Mouse (Mus musculus) forebrain, postnatal 0 days (tissue): ENCODE measurements around the gene Atxn1. TPM values are rescaled to one million over a fixed set of nuclear protein-coding genes. Genes with fewer than 3 reads are reported as not detected.

Experiments used
- ATAC-seq: fragments of 200-750 bp; cut with Nextera tagmentation; 2 replicates; pipeline ENCODE4 v1.8.0; 2017; ENCODE audit warnings: mild to moderate bottlenecking, moderate library complexity
- DNase-seq: peaks from one replicate; pipeline ENCODE4 v3.0.0-alpha.2; 2015
- H3K27ac ChIP-seq: fragments of 300-500 bp; sonication (generic); 2 replicates; pipeline ENCODE4 v1.5.1; 2014; ENCODE audit warnings: low read depth, mild to moderate bottlenecking, antibody characterized with exemption, low read length, moderate library complexity, mixed read lengths
- H3K27me3 ChIP-seq: fragments of 300-500 bp; sonication (generic); 2 replicates; pipeline ENCODE4 v1.6.1; 2014; ENCODE audit warnings: mild to moderate bottlenecking, low read length, mixed read lengths; ENCODE audit not compliant: insufficient read depth
- H3K36me3 ChIP-seq: fragments of 300-500 bp; sonication (generic); 2 replicates; pipeline ENCODE4 v1.6.1; 2014; ENCODE audit warnings: mild to moderate bottlenecking, moderate library complexity; ENCODE audit not compliant: insufficient read depth
- H3K4me1 ChIP-seq: fragments of 300-500 bp; sonication (generic); 2 replicates; pipeline ENCODE4 v1.6.1; 2014; ENCODE audit warnings: antibody characterized with exemption; ENCODE audit not compliant: insufficient read depth
- H3K4me2 ChIP-seq: fragments of 300-500 bp; sonication (generic); 2 replicates; pipeline ENCODE4 v1.6.1; 2014; ENCODE audit warnings: low read depth, mild to moderate bottlenecking, moderate library complexity
- H3K4me3 ChIP-seq: fragments of 300-500 bp; sonication (generic); 2 replicates; pipeline ENCODE4 v1.5.1; 2014; ENCODE audit warnings: low read depth, low read length, mixed read lengths
- H3K9ac ChIP-seq: fragments of 300-500 bp; sonication (generic); 2 replicates; pipeline ENCODE4 v1.6.1; 2014; ENCODE audit warnings: mild to moderate bottlenecking
- H3K9me3 ChIP-seq: fragments of 300-500 bp; sonication (generic); 2 replicates; pipeline ENCODE4 v1.6.1; 2016; ENCODE audit warnings: low read length
- CTCF ChIP-seq: sonication (generic); IDR thresholded peaks from 2 replicates; pipeline ENCODE4 v1.5.1; 2016; ENCODE audit warnings: antibody characterized with exemption, control low read depth, low read depth
- WGBS: fragments of 180-500 bp; shearing (Covaris S2); extraction: QIAGEN DNeasy Blood & Tissue Kit; methylation state at CpG from one replicate; pipeline ENCODE4 v1.1.7; 2014; 5-methylcytosine and 5-hydroxymethylcytosine counted together
- polyA plus RNA-seq: library from polyadenylated mRNA; unstranded; fragments of >200 nt; fragmentation: Nextera tagmentation; extraction: Ambion mirVana; gene quantifications from 2 replicates; pipeline ENCODE4 v1.2.1, GENCODE M21; 2015
- total RNA-seq: library from RNA; depleted of rRNA; stranded (reverse); fragments of >200 nt; gene quantifications from 2 replicates; pipeline ENCODE4 v1.2.3, GENCODE M21; 2014

Atxn1 gene
- total and polyA plus RNA-seq, 2 experiments from 2014 or later = 13.0 to 32.3 TPM

- 10% methylated on average over 9 of the region's 9 CpGs for WGBS
- Histone ChIP-seq H3K4me3 (no peak overlapping the region), H3K4me1 (peaks cover 6% of the 10 kb centered on the region), H3K9me3 (no peaks in the 10 kb centered on the region), H3K27me3 (no peaks in the 10 kb centered on the region), H3K4me2 (no peak overlapping the region), H3K9ac (no peak overlapping the region), H3K27ac (peak overlapping the region; percentile 66), H3K36me3 (no peaks in the 10 kb centered on the region)
- peak; percentile 64; the same call in 1 of the 2 replicates for ATAC-seq
- no peak for TF ChIP-seq CTCF
- DNase-seq = peak; percentile 27
Measured at GRCm38 (mm10) chr13:45805915-45806599, 158.8 kb downstream of the Atxn1 start.

DNA sequence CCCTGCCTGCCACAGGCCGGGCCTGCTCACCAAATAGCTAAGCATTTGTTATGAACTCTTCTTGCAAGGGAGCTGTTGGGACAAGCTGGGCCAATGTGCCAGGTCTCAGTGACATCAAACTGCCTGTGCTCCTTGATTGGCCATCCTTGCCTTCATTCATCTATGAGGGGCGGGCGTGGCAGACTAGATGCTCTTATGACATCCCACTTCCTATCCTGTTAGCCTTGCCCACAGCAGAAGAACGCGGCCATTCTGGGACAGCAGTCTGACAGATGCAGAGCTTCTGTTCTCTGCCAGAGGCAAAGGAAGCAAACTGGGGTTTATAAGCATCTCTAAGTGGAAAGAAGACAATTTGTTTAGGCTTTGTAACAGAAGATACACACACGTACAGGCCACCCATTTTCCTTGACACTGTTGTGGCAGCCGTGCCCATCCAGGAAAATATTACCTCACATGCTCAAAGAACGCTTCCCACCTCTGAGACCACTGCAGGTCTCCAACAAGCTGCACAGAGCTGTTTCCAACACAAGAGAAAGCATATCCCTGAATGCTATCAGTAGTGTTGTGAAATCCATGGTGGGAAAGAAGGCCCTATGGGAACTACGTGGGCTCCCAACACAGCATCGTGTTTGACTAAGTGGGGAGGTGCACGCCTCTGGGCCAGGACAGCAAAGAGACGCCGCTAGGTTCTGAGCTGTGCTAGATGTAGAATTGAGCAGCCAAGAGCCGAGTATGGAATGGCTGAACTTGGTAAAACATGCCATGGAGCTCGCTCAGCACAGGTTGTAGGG, 162.0 kb downstream of the Atxn1 start:
- no peak for TF ChIP-seq CTCF
- Histone ChIP-seq H3K27me3 (no peaks in the 10 kb centered on the region), H3K4me2 (no peak overlapping the region), H3K4me1 (peaks cover 6% of the 10 kb centered on the region), H3K27ac (no peak overlapping the region), H3K4me3 (no peak overlapping the region), H3K9ac (no peak overlapping the region), H3K36me3 (no peaks in the 10 kb centered on the region), H3K9me3 (no peaks in the 10 kb centered on the region)
- 90% methylated on average over 15 of the region's 15 CpGs for WGBS
- DNase-seq (no peak), ATAC-seq (no peak)

DNA sequence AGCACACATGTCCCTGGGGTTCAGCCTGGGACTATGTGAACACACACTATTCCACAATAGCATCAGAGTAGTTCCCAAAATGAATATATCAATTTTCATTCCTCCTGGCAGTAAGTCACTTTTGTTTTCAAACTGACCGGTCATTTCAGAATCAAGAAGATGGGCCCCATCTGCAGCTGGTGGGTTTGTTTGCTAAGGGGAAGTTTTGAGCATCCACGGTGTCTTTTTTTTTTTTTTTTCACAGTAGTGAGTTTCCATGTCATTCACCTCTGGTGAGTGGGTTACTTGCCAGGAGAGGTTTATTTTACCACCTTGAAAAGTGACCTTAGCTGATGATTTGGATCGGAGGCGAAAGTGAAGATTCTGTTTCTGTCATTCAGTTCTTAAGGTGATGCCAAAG, 166.6 kb downstream of the Atxn1 start:
- WGBS = 93% methylated on average over 4 of the region's 4 CpGs
- H3K27me3 ChIP-seq = no peaks in the 10 kb centered on the region
- no peak overlapping the region for H3K9ac ChIP-seq
- no peak for ATAC-seq
- TF ChIP-seq CTCF = no peak
- DNase-seq = no peak
- H3K4me1 ChIP-seq = no peaks in the 10 kb centered on the region
- H3K4me3 ChIP-seq = no peak overlapping the region
- H3K4me2 ChIP-seq = no peak overlapping the region
- H3K36me3 ChIP-seq = peaks cover 15% of the 10 kb centered on the region
- H3K9me3 ChIP-seq = no peaks in the 10 kb centered on the region
- H3K27ac ChIP-seq = no peak overlapping the region

DNA sequence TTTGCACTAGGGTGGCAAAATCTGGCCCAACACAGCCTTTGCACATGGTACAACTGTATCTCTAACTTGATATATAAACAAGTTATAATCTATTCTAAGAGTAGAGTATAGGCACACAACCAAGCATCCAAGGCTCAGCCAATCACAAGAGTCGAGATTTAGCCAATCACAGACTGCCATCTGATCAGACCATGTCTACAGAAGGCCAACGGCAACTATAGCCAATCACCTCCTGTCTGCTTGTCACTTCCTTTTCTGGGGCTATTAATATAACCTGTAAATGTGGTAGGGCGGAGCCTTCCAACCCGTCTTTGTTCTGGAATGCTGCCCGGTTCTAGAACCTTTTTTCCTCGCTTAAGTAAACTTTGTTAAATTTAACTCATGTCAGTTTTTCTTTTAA, 167.1 kb downstream of the Atxn1 start:
- Histone ChIP-seq H3K4me2 (no peak overlapping the region), H3K27me3 (no peaks in the 10 kb centered on the region), H3K27ac (no peak overlapping the region), H3K4me1 (no peaks in the 10 kb centered on the region), H3K36me3 (peaks cover 15% of the 10 kb centered on the region), H3K4me3 (no peak overlapping the region), H3K9me3 (no peaks in the 10 kb centered on the region), H3K9ac (no peak overlapping the region)
- peak; percentile 41 for DNase-seq
- no peak for TF ChIP-seq CTCF
- ATAC-seq = peak; percentile 85
- WGBS = 76% methylated on average over 6 of the region's 6 CpGs

GRCm38 (mm10) chr13:45796286-45796685, 168.5 kb downstream of the Atxn1 start:
- WGBS = 84% methylated on average over 6 of the region's 6 CpGs
- no peaks in the 10 kb centered on the region for H3K4me1 ChIP-seq
- no peak for TF ChIP-seq CTCF
- peaks cover 15% of the 10 kb centered on the region for H3K36me3 ChIP-seq
- no peak overlapping the region for H3K4me2 ChIP-seq
- ATAC-seq = no peak
- no peaks in the 10 kb centered on the region for H3K27me3 ChIP-seq
- no peak overlapping the region for H3K9ac ChIP-seq
- no peak for DNase-seq
- H3K27ac ChIP-seq = no peak overlapping the region
- H3K9me3 ChIP-seq = no peaks in the 10 kb centered on the region
- no peak overlapping the region for H3K4me3 ChIP-seq

- Histone ChIP-seq H3K36me3 (peaks cover 15% of the 10 kb centered on the region), H3K4me1 (no peaks in the 10 kb centered on the region), H3K27me3 (no peaks in the 10 kb centered on the region), H3K4me3 (no peak overlapping the region), H3K27ac (no peak overlapping the region), H3K9ac (no peak overlapping the region), H3K4me2 (no peak overlapping the region), H3K9me3 (no peaks in the 10 kb centered on the region)
- no peak for ATAC-seq
- no peak for DNase-seq
- 68% methylated on average over 3 of the region's 3 CpGs for WGBS
- TF ChIP-seq CTCF = no peak
Measured at GRCm38 (mm10) chr13:45793796-45794195, 171.0 kb downstream of the Atxn1 start.

GRCm38 (mm10) chr13:45786409-45786808, 178.4 kb downstream of the Atxn1 start:
- no peak overlapping the region for H3K4me3 ChIP-seq
- DNase-seq (no peak), ATAC-seq (peak; percentile 43; the same call in 1 of the 2 replicates)
- no peak overlapping the region for H3K4me2 ChIP-seq
- no peaks in the 10 kb centered on the region for H3K36me3 ChIP-seq
- H3K9ac ChIP-seq = no peak overlapping the region
- no peaks in the 10 kb centered on the region for H3K27me3 ChIP-seq
- 81% methylated on average over 7 of the region's 7 CpGs for WGBS
- H3K27ac ChIP-seq = no peak overlapping the region
- H3K4me1 ChIP-seq = peaks cover 4% of the 10 kb centered on the region; the same call in 1 of the 2 replicates
- no peaks in the 10 kb centered on the region for H3K9me3 ChIP-seq
- no peak for TF ChIP-seq CTCF
